Mouse (Mus musculus): ENCODE results near the gene Acad11. TPM values are rescaled to one million over a fixed set of nuclear protein-coding genes. Genes with fewer than 3 reads are reported as not detected.

The Acad11 gene
- total RNA-seq, 2 experiments from 2014 or later, result 20.3 to 22.7 TPM

GRCm38 (mm10) chr9:104079379-104079778 is 16.2 kb downstream of the Acad11 start:
- DNase-seq (ENCODE audit: low spot score in 2 of 2), result peak; percentile 33 to 38

- no peak for DNase-seq (ENCODE audit: low spot score in 2 of 2)
Measured at GRCm38 (mm10) chr9:104080038-104080437, 16.9 kb downstream of the Acad11 start.

- no peak for DNase-seq (ENCODE audit: low spot score in 2 of 2)
Measured at GRCm38 (mm10) chr9:104085730-104086429, 22.7 kb downstream of the Acad11 start.

GRCm38 (mm10) chr9:104088555-104088954 is 25.4 kb downstream of the Acad11 start:
- DNase-seq (ENCODE audit: low spot score in 2 of 2), result no peak

- no peak for DNase-seq (ENCODE audit: low spot score in 2 of 2)
Measured at GRCm38 (mm10) chr9:104092945-104093344, 29.8 kb downstream of the Acad11 start.

- no peak for DNase-seq (ENCODE audit: low spot score in 2 of 2)
Measured at GRCm38 (mm10) chr9:104098256-104098655, 35.1 kb downstream of the Acad11 start.

GRCm38 (mm10) chr9:104099060-104099459 is 35.9 kb downstream of the Acad11 start:
- DNase-seq (ENCODE audit: low spot score in 2 of 2), result no peak

- no peak for DNase-seq (ENCODE audit: low spot score in 2 of 2)
Measured at GRCm38 (mm10) chr9:104100822-104101221, 37.6 kb downstream of the Acad11 start.

- DNase-seq (ENCODE audit: low spot score in 2 of 2), result peak in 1 of 2 experiments; percentile 21
Measured at GRCm38 (mm10) chr9:104101458-104101857, 38.3 kb downstream of the Acad11 start.

- DNase-seq (ENCODE audit: low spot score in 2 of 2), result no peak
Measured at GRCm38 (mm10) chr9:104102301-104102700, 39.1 kb downstream of the Acad11 start.

GRCm38 (mm10) chr9:104102901-104103300 is 39.7 kb downstream of the Acad11 start:
- no peak for DNase-seq (ENCODE audit: low spot score in 2 of 2)

- DNase-seq (ENCODE audit: low spot score in 2 of 2), result no peak
Measured at GRCm38 (mm10) chr9:104104986-104105385, 41.8 kb downstream of the Acad11 start.

- no peak for DNase-seq (ENCODE audit: low spot score in 2 of 2)
Measured at GRCm38 (mm10) chr9:104106930-104107329, 43.8 kb downstream of the Acad11 start.

- DNase-seq (ENCODE audit: low spot score in 2 of 2), result no peak
Measured at GRCm38 (mm10) chr9:104107482-104107881, 44.3 kb downstream of the Acad11 start.

- no peak for DNase-seq (ENCODE audit: low spot score in 2 of 2)
Measured at GRCm38 (mm10) chr9:104108571-104109143, 45.5 kb downstream of the Acad11 start.

GRCm38 (mm10) chr9:104109151-104109550 is 46.0 kb downstream of the Acad11 start:
- DNase-seq (ENCODE audit: low spot score in 2 of 2), result no peak

- DNase-seq (ENCODE audit: low spot score in 2 of 2), result no peak
Measured at GRCm38 (mm10) chr9:104123101-104123500, 59.9 kb downstream of the Acad11 start.

- DNase-seq (ENCODE audit: low spot score in 2 of 2), result no peak
Measured at GRCm38 (mm10) chr9:104123622-104124021, 60.4 kb downstream of the Acad11 start.

GRCm38 (mm10) chr9:104126833-104127232 is 63.7 kb downstream of the Acad11 start, which contains the start of gene Ackr4:
Gene Ackr4 (minus strand): TSS chr9:104126933.
- DNase-seq (ENCODE audit: low spot score in 2 of 2), result no peak

GRCm38 (mm10) chr9:104128110-104128509 is 64.9 kb downstream of the Acad11 start:
- DNase-seq (ENCODE audit: low spot score in 2 of 2), result peak in 1 of 2 experiments; percentile 41

GRCm38 (mm10) chr9:104130141-104130755 is 67.1 kb downstream of the Acad11 start:
- no peak for DNase-seq (ENCODE audit: low spot score in 2 of 2)

GRCm38 (mm10) chr9:104140351-104140750 is 77.2 kb downstream of the Acad11 start:
- no peak for DNase-seq (ENCODE audit: low spot score in 2 of 2)
